Mouse (Mus musculus) intestine, postnatal 0 days (tissue): Measurements from ENCODE around the gene Tle6. TPM values are rescaled to one million over a fixed set of nuclear protein-coding genes. Genes with fewer than 3 reads are reported as not detected.

ENCODE experiments used
- ATAC-seq: fragments of 200-750 bp; cut with Nextera tagmentation; 2 replicates; pipeline ENCODE4 v1.8.0; 2017; ENCODE audit warnings: mild to moderate bottlenecking, moderate TSS enrichment, moderate library complexity
- H3K27ac ChIP-seq: fragments of 300-500 bp; sonication (generic); 2 replicates; pipeline ENCODE4 v1.5.1; 2014; ENCODE audit warnings: mild to moderate bottlenecking, low read depth, low read length, moderate library complexity
- H3K27me3 ChIP-seq: fragments of 300-500 bp; sonication (generic); replicated peaks from 2 replicates; pipeline ENCODE4 v1.6.1; 2014; ENCODE audit warnings: low read length, mixed read lengths; ENCODE audit not compliant: control insufficient read depth, insufficient read depth
- H3K36me3 ChIP-seq: fragments of 300-500 bp; sonication (generic); 2 replicates; pipeline ENCODE4 v1.6.1; 2014; ENCODE audit warnings: mild to moderate bottlenecking, moderate library complexity; ENCODE audit not compliant: control insufficient read depth, insufficient read depth
- H3K4me1 ChIP-seq: fragments of 300-500 bp; sonication (generic); replicated peaks from 2 replicates; pipeline ENCODE4 v1.6.1; 2014; ENCODE audit warnings: antibody characterized with exemption, low read length, mixed read lengths; ENCODE audit not compliant: control insufficient read depth, insufficient read depth
- H3K4me2 ChIP-seq: fragments of 300-500 bp; sonication (generic); replicated peaks from 2 replicates; pipeline ENCODE4 v1.6.1; 2014; ENCODE audit warnings: low read depth, mild to moderate bottlenecking, moderate library complexity
- H3K4me3 ChIP-seq: fragments of 300-500 bp; sonication (generic); 2 replicates; pipeline ENCODE4 v1.5.1; 2014; ENCODE audit warnings: low read depth, low read length
- H3K9ac ChIP-seq: fragments of 300-500 bp; sonication (generic); 2 replicates; pipeline ENCODE4 v1.6.1; 2014; ENCODE audit warnings: mild to moderate bottlenecking, low read depth, low read length
- H3K9me3 ChIP-seq: fragments of 300-500 bp; sonication (generic); 2 replicates; pipeline ENCODE4 v1.6.1; 2016; ENCODE audit warnings: mixed run types; ENCODE audit not compliant: control insufficient read depth
- CTCF ChIP-seq: sonication (generic); IDR thresholded peaks from 2 replicates; pipeline ENCODE4 v1.5.1; 2016; ENCODE audit warnings: low read depth, mild to moderate bottlenecking, control low read depth, antibody characterized with exemption, moderate library complexity
- WGBS: fragments of 180-500 bp; shearing (Covaris S2); extraction: QIAGEN DNeasy Blood & Tissue Kit; methylation state at CpG from one replicate; pipeline ENCODE4 v1.1.7; 2014; 5-methylcytosine and 5-hydroxymethylcytosine counted together
- polyA plus RNA-seq: library from polyadenylated mRNA; unstranded; fragments of >200 nt; fragmentation: Nextera tagmentation; extraction: Ambion mirVana; gene quantifications from 2 replicates; pipeline ENCODE4 v1.2.1, GENCODE M21; 2015

Gene Tle6
- polyA plus RNA-seq, 1 experiment from 2014 or later, result 3.9 TPM

- Histone ChIP-seq H3K4me1 (peaks cover 4% of the 10 kb centered on the region), H3K4me3 (peak overlapping the region; percentile 80), H3K36me3 (0 out of 2 replicates have a peak, but pooled peaks cover 3% of the 10 kb centered on the region), H3K9ac (peak overlapping the region; percentile 86), H3K4me2 (peak overlapping the region; percentile 75), H3K27ac (peak overlapping the region; percentile 55), H3K27me3 (no peaks in the 10 kb centered on the region), H3K9me3 (no peaks in the 10 kb centered on the region)
- no peak for TF ChIP-seq CTCF
- no peak for ATAC-seq
- 43% methylated on average over 1 of the region's 1 CpGs for WGBS
Observed at GRCm38 (mm10) chr10:81543633-81544032, 57.2 kb downstream of the Tle6 start.

- peak overlapping the region; percentile 80 for H3K4me3 ChIP-seq
- WGBS, result 42% methylated on average over 7 of the region's 7 CpGs
- H3K4me1 ChIP-seq, result peaks cover 8% of the 10 kb centered on the region
- H3K27ac ChIP-seq, result peak overlapping the region; percentile 84
- no peaks in the 10 kb centered on the region for H3K27me3 ChIP-seq
- H3K36me3 ChIP-seq, result 0 out of 2 replicates have a peak, but pooled peaks cover 3% of the 10 kb centered on the region
- H3K9me3 ChIP-seq, result no peaks in the 10 kb centered on the region
- no peak for ATAC-seq
- peak overlapping the region; percentile 75 for H3K4me2 ChIP-seq
- peak overlapping the region; percentile 86 for H3K9ac ChIP-seq
- no peak for TF ChIP-seq CTCF
Observed at GRCm38 (mm10) chr10:81542727-81543460, 58.0 kb downstream of the Tle6 start.

GRCm38 (mm10) chr10:81541803-81542202 lies 59.1 kb downstream of the Tle6 start:
- peaks cover 7% of the 10 kb centered on the region for H3K4me1 ChIP-seq
- 37% methylated on average over 10 of the region's 10 CpGs for WGBS
- H3K36me3 ChIP-seq, result 0 out of 2 replicates have a peak, but pooled peaks cover 3% of the 10 kb centered on the region
- no peak for TF ChIP-seq CTCF
- H3K9ac ChIP-seq, result peak overlapping the region; percentile 86; the same call in 1 of the 2 replicates
- H3K4me3 ChIP-seq, result peak overlapping the region; percentile 80
- peak overlapping the region; percentile 75 for H3K4me2 ChIP-seq
- H3K9me3 ChIP-seq, result no peaks in the 10 kb centered on the region
- H3K27ac ChIP-seq, result peak overlapping the region; percentile 84
- no peaks in the 10 kb centered on the region for H3K27me3 ChIP-seq
- ATAC-seq, result no peak

GRCm38 (mm10) chr10:81541363-81541762 lies 59.5 kb downstream of the Tle6 start:
- H3K4me2 ChIP-seq, result peak overlapping the region; percentile 75
- H3K4me3 ChIP-seq, result peak overlapping the region; percentile 80
- TF ChIP-seq CTCF, result no peak
- H3K4me1 ChIP-seq, result peaks cover 5% of the 10 kb centered on the region
- no peaks in the 10 kb centered on the region for H3K9me3 ChIP-seq
- H3K27me3 ChIP-seq, result no peaks in the 10 kb centered on the region
- 0 out of 2 replicates have a peak, but pooled peaks cover 6% of the 10 kb centered on the region for H3K36me3 ChIP-seq
- H3K9ac ChIP-seq, result peak overlapping the region; percentile 86; the same call in 1 of the 2 replicates
- H3K27ac ChIP-seq, result peak overlapping the region; percentile 84
- 49% methylated on average over 5 of the region's 5 CpGs for WGBS
- no peak for ATAC-seq

Other genes with a start within 250 kb of the Tle6 start
- 29.6 and 32.8 TPM in 2 replicates for gene Mfsd12, start 243.6 kb downstream of the Tle6 start, polyA plus RNA-seq
- 0.85 and 1.5 TPM in 2 replicates for gene 4930404N11Rik, start 235.3 kb downstream of the Tle6 start, polyA plus RNA-seq
- gene Fzr1, start 222.6 kb downstream of the Tle6 start, polyA plus RNA-seq, result 40.8 and 45.2 TPM in 2 replicates
- 54.0 and 59.4 TPM in 2 replicates for gene Dohh, start 216.6 kb downstream of the Tle6 start, polyA plus RNA-seq
- gene Gm48551, start 216.6 kb downstream of the Tle6 start, polyA plus RNA-seq, result 0.76 and 1.1 TPM in 2 replicates
- 0.31 TPM in 1 of 2 replicates, not detected in the other for gene Gm48552, start 212.1 kb downstream of the Tle6 start, polyA plus RNA-seq
- gene Smim24, start 208.0 kb downstream of the Tle6 start, polyA plus RNA-seq, result 1,233 and 1,333 TPM in 2 replicates
- gene Nfic, start 145.4 kb downstream of the Tle6 start, polyA plus RNA-seq, result 29.2 and 35.1 TPM in 2 replicates
- gene Celf5, start 118.4 kb downstream of the Tle6 start, polyA plus RNA-seq, result 0.76 and 1.0 TPM in 2 replicates
- gene Ncln, start 104.7 kb downstream of the Tle6 start, polyA plus RNA-seq, result 58.6 and 61.1 TPM in 2 replicates
- 0.50 and 0.74 TPM in 2 replicates for gene S1pr4, start 100.9 kb downstream of the Tle6 start, polyA plus RNA-seq
- gene Gna15, start 76.8 kb downstream of the Tle6 start, polyA plus RNA-seq, result 0.64 and 0.78 TPM in 2 replicates
- 188 and 195 TPM in 2 replicates for gene Gna11, start 55.9 kb downstream of the Tle6 start, polyA plus RNA-seq
- gene Aes, start 41.6 kb downstream of the Tle6 start, polyA plus RNA-seq, result 528 and 536 TPM in 2 replicates
- gene Tle2, start 26.5 kb downstream of the Tle6 start, polyA plus RNA-seq, result 3.0 and 5.2 TPM in 2 replicates
- 0.18 and 0.20 TPM in 2 replicates for gene BC025920, start 5.2 kb upstream of the Tle6 start, polyA plus RNA-seq
- gene Sirt6, start 26.7 kb upstream of the Tle6 start, polyA plus RNA-seq, result 13.5 and 13.9 TPM in 2 replicates
- gene Ankrd24, start 27.5 kb upstream of the Tle6 start, polyA plus RNA-seq, result 3.5 and 4.2 TPM in 2 replicates
- gene Gm10778, start 48.0 kb upstream of the Tle6 start, polyA plus RNA-seq, result 1.6 TPM in 2 replicates
- gene Zfp433, start 103.8 kb upstream of the Tle6 start, polyA plus RNA-seq, result 4.4 and 7.8 TPM in 2 replicates
- gene Gm3055, start 170.1 kb upstream of the Tle6 start, polyA plus RNA-seq, result 1.0 and 1.4 TPM in 2 replicates
- gene Gm4767, start 211.1 kb upstream of the Tle6 start, polyA plus RNA-seq, result 1.3 and 1.4 TPM in 2 replicates